Mouse (Mus musculus): ENCODE data around the gene Cat. TPM values are rescaled to one million over a fixed set of nuclear protein-coding genes. Genes with fewer than 3 reads are reported as not detected.
A peak's percentile ranks its signal among the peaks of the same experiment; 100 is the strongest.

Cat gene
- 94.5 and 101 TPM in 2 replicates for polyA plus RNA-seq (2014; fragmentation: Nextera tagmentation; extraction: Ambion mirVana)

DNA sequence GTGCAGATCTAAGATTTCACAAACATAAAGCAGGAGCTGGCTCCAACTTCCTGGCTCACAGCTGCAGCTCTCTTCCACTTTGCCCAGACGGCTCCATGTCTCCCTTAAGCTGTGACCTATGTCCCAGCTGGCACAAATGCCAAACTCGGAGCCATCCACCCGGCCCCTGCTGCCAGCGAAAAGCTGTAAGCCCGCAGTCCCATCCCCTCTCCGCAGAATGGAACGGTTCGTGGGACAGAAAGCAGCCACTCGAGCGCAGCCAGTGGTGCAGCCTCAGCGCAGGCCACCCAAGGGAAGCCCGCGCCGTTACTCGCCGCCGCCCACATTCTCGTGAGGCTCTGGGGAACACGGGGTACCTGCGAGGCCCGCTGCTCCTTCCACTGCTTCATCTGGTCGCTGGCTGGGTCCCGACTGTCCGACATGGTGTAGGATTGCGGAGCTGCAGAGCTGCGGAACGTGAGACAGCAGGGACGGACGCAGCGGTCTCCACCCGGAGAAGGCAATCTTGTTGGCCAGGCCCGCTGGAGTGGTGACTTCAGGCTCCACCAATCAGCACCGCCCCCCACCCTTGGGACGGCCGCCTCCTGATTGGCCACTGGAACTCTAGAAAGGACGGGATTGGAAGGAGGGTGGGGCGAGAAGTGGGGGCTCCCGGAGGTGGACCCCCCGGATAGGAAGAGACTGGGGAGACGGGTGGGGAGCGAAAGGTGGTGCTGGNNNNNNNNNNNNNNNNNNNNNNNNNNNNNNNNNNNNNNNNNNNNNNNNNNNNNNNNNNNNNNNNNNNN lies at the start of gene Cat:
Cat (minus strand) TSS at position 544 of the 785 bp plus-strand sequence.
- Histone ChIP-seq H3K4me2 (peak within 1 kb of the TSS; percentile 81), H3K27ac (ENCODE audit: low read depth, low read length) (peak within 1 kb of the TSS; percentile 96), H3K9ac (ENCODE audit: low read depth, low read length) (peak within 1 kb of the TSS; percentile 92), H3K4me1 (ENCODE audit: control insufficient read depth, insufficient read depth, low read length) (0 out of 2 replicates have a peak, but pooled peaks cover 5% of the 10 kb centered on the region), H3K36me3 (ENCODE audit: control insufficient read depth, insufficient read depth, low read length) (no peaks in the 10 kb centered on the region), H3K9me3 (replicated peaks; ENCODE audit: control insufficient read depth, low read length) (no peaks in the 10 kb centered on the region), H3K4me3 (ENCODE audit: low read depth, low read length) (peak within 1 kb of the TSS; percentile 85), H3K27me3 (ENCODE audit: control insufficient read depth, insufficient read depth, low read length) (no peaks in the 10 kb centered on the region)
- under 1% methylated on average over 41 of the region's 41 CpGs for WGBS (ENCODE audit: insufficient replicate concordance)
- ATAC-seq (replicated peaks; ENCODE audit: insufficient number of reproducible peaks, low FRiP score, low TSS enrichment), result peak; percentile 99

- Histone ChIP-seq H3K4me2 (no peak overlapping the region), H3K9ac (ENCODE audit: low read depth, low read length) (no peak overlapping the region), H3K27ac (ENCODE audit: low read depth, low read length) (no peak overlapping the region), H3K4me3 (ENCODE audit: low read depth, low read length) (no peak overlapping the region), H3K4me1 (ENCODE audit: control insufficient read depth, insufficient read depth, low read length) (no peaks in the 10 kb centered on the region), H3K9me3 (replicated peaks; ENCODE audit: control insufficient read depth, low read length) (no peaks in the 10 kb centered on the region), H3K27me3 (ENCODE audit: control insufficient read depth, insufficient read depth, low read length) (no peaks in the 10 kb centered on the region), H3K36me3 (ENCODE audit: control insufficient read depth, insufficient read depth, low read length) (no peaks in the 10 kb centered on the region)
- 74% methylated on average over 1 of the region's 1 CpGs for WGBS (ENCODE audit: insufficient replicate concordance)
- no peak for ATAC-seq (replicated peaks; ENCODE audit: insufficient number of reproducible peaks, low FRiP score, low TSS enrichment)
Observed at GRCm38 (mm10) chr2:103525596-103525995, 40.6 kb upstream of the Cat start.

GRCm38 (mm10) chr2:103516472-103516871 lies 31.5 kb upstream of the Cat start:
- Histone ChIP-seq H3K27ac (ENCODE audit: low read depth, low read length) (no peak overlapping the region), H3K9ac (ENCODE audit: low read depth, low read length) (no peak overlapping the region), H3K27me3 (ENCODE audit: control insufficient read depth, insufficient read depth, low read length) (no peaks in the 10 kb centered on the region), H3K4me1 (ENCODE audit: control insufficient read depth, insufficient read depth, low read length) (no peaks in the 10 kb centered on the region), H3K4me2 (no peak overlapping the region), H3K9me3 (replicated peaks; ENCODE audit: control insufficient read depth, low read length) (no peaks in the 10 kb centered on the region), H3K4me3 (ENCODE audit: low read depth, low read length) (no peak overlapping the region), H3K36me3 (ENCODE audit: control insufficient read depth, insufficient read depth, low read length) (no peaks in the 10 kb centered on the region)
- no peak for ATAC-seq (replicated peaks; ENCODE audit: insufficient number of reproducible peaks, low FRiP score, low TSS enrichment)
- 65% methylated on average over 1 of the region's 1 CpGs for WGBS (ENCODE audit: insufficient replicate concordance)

DNA sequence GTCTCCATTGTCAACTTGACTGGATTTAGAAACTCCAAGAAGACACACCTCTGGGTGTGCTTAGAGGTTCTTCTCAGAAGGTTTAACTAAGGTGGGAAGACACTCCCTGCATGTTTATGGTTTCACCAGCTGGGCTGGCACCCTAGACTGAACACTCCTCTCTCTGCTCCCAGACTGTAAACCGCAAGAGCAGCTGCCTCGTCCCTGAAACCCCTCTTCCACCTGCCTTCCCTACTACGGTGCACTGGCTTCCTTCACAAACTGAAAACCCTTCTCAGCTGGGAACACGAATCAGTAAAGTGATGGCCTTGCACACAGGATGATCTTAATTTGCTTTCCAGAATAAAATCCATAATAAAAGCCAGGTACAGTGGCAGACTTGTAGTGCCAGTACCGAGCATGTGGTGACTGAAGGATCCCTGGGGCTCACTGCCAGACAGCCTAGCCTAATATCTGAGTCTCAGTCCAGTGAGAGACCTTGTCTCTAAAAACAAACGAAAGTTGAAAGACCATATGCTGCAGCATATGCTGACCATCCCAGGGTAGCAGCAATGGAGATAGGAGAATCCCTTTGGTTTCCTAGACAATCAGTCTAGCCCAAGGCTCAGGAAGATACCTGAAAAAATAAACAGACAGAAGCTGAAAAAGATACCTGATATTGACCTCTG lies 30.7 kb upstream of the Cat start:
- ATAC-seq (replicated peaks; ENCODE audit: insufficient number of reproducible peaks, low FRiP score, low TSS enrichment), result no peak
- WGBS (ENCODE audit: insufficient replicate concordance), result 70% methylated on average over 6 of the region's 6 CpGs

GRCm38 (mm10) chr2:103512066-103512795 lies 27.3 kb upstream of the Cat start:
- no peak overlapping the region for H3K4me2 ChIP-seq
- no peak for ATAC-seq (replicated peaks; ENCODE audit: insufficient number of reproducible peaks, low FRiP score, low TSS enrichment)
- WGBS (ENCODE audit: insufficient replicate concordance), result 87% methylated on average over 5 of the region's 5 CpGs

More for the DNA sequence above, 30.7 kb upstream of the Cat start:
- Histone ChIP-seq H3K9ac (ENCODE audit: low read depth, low read length) (no peak overlapping the region), H3K9me3 (replicated peaks; ENCODE audit: control insufficient read depth, low read length) (no peaks in the 10 kb centered on the region), H3K4me2 (no peak overlapping the region), H3K27me3 (ENCODE audit: control insufficient read depth, insufficient read depth, low read length) (no peaks in the 10 kb centered on the region), H3K27ac (ENCODE audit: low read depth, low read length) (no peak overlapping the region), H3K36me3 (ENCODE audit: control insufficient read depth, insufficient read depth, low read length) (no peaks in the 10 kb centered on the region), H3K4me3 (ENCODE audit: low read depth, low read length) (no peak overlapping the region), H3K4me1 (ENCODE audit: control insufficient read depth, insufficient read depth, low read length) (no peaks in the 10 kb centered on the region)

GRCm38 (mm10) chr2:103511631-103512030 lies 26.7 kb upstream of the Cat start:
- Histone ChIP-seq H3K9me3 (replicated peaks; ENCODE audit: control insufficient read depth, low read length) (no peaks in the 10 kb centered on the region), H3K36me3 (ENCODE audit: control insufficient read depth, insufficient read depth, low read length) (no peaks in the 10 kb centered on the region), H3K9ac (ENCODE audit: low read depth, low read length) (no peak overlapping the region), H3K4me1 (ENCODE audit: control insufficient read depth, insufficient read depth, low read length) (no peaks in the 10 kb centered on the region), H3K4me2 (no peak overlapping the region), H3K4me3 (ENCODE audit: low read depth, low read length) (no peak overlapping the region), H3K27ac (ENCODE audit: low read depth, low read length) (no peak overlapping the region), H3K27me3 (ENCODE audit: control insufficient read depth, insufficient read depth, low read length) (no peaks in the 10 kb centered on the region)
- 84% methylated on average over 1 of the region's 1 CpGs for WGBS (ENCODE audit: insufficient replicate concordance)
- no peak for ATAC-seq (replicated peaks; ENCODE audit: insufficient number of reproducible peaks, low FRiP score, low TSS enrichment)

More at GRCm38 (mm10) chr2:103512066-103512795, 27.3 kb upstream of the Cat start:
- Histone ChIP-seq H3K27me3 (ENCODE audit: control insufficient read depth, insufficient read depth, low read length) (no peaks in the 10 kb centered on the region), H3K4me1 (ENCODE audit: control insufficient read depth, insufficient read depth, low read length) (no peaks in the 10 kb centered on the region), H3K27ac (ENCODE audit: low read depth, low read length) (no peak overlapping the region), H3K9ac (ENCODE audit: low read depth, low read length) (no peak overlapping the region), H3K4me3 (ENCODE audit: low read depth, low read length) (no peak overlapping the region), H3K36me3 (ENCODE audit: control insufficient read depth, insufficient read depth, low read length) (no peaks in the 10 kb centered on the region), H3K9me3 (replicated peaks; ENCODE audit: control insufficient read depth, low read length) (no peaks in the 10 kb centered on the region)

DNA sequence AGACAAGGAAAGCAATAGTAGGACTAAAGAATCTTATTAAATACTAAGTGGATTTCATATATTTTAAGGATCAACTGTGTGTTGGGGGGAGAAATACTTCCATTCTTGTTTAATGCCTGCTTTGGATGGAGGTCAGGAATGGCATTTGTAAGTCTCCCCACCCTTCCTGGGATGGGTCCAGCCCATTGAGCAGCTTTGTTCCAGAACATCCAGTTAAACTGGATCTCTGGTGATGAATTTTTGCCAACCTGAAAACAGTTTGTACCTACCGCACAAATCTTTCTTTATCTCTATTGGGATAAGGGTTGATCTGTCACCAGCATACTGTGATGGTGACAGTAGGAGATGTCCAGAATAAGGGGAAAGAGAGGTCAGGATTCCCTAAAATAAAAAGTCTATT lies 26.1 kb upstream of the Cat start:
- no peaks in the 10 kb centered on the region for H3K9me3 ChIP-seq (replicated peaks; ENCODE audit: control insufficient read depth, low read length)
- H3K9ac ChIP-seq (ENCODE audit: low read depth, low read length), result no peak overlapping the region
- 68% methylated on average over 1 of the region's 1 CpGs for WGBS (ENCODE audit: insufficient replicate concordance)
- ATAC-seq (replicated peaks; ENCODE audit: insufficient number of reproducible peaks, low FRiP score, low TSS enrichment), result no peak
- no peaks in the 10 kb centered on the region for H3K36me3 ChIP-seq (ENCODE audit: control insufficient read depth, insufficient read depth, low read length)
- no peak overlapping the region for H3K4me3 ChIP-seq (ENCODE audit: low read depth, low read length)
- no peaks in the 10 kb centered on the region for H3K4me1 ChIP-seq (ENCODE audit: control insufficient read depth, insufficient read depth, low read length)
- H3K27ac ChIP-seq (ENCODE audit: low read depth, low read length), result no peak overlapping the region
- no peak overlapping the region for H3K4me2 ChIP-seq
- H3K27me3 ChIP-seq (ENCODE audit: control insufficient read depth, insufficient read depth, low read length), result no peaks in the 10 kb centered on the region

DNA sequence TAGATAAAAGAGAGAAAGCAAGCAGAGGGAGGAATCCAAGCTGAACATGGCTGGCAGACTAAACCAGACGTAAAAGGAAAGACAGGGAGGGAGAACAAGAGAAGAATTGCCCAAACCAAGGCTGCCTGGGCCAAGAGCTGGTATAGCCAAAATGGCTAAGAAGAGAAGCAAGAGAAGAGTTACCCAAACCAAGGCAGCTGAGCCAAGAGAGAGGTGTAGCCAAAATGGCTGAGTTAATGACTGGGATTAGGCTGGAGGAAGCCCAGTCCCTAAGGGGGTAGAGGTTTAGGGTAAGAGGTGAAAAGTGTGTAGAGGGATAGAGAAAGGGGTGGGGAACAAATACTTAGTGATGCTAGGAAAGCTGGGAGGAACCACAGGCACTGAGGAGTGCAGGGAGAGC lies 22.7 kb upstream of the Cat start:
- H3K36me3 ChIP-seq (ENCODE audit: control insufficient read depth, insufficient read depth, low read length), result no peaks in the 10 kb centered on the region
- H3K27me3 ChIP-seq (ENCODE audit: control insufficient read depth, insufficient read depth, low read length), result no peaks in the 10 kb centered on the region
- H3K27ac ChIP-seq (ENCODE audit: low read depth, low read length), result no peak overlapping the region
- no peak overlapping the region for H3K4me2 ChIP-seq
- no peak overlapping the region for H3K9ac ChIP-seq (ENCODE audit: low read depth, low read length)
- no peaks in the 10 kb centered on the region for H3K4me1 ChIP-seq (ENCODE audit: control insufficient read depth, insufficient read depth, low read length)
- ATAC-seq (replicated peaks; ENCODE audit: insufficient number of reproducible peaks, low FRiP score, low TSS enrichment), result no peak
- no peak overlapping the region for H3K4me3 ChIP-seq (ENCODE audit: low read depth, low read length)
- 82% methylated on average over 1 of the region's 1 CpGs for WGBS (ENCODE audit: insufficient replicate concordance)
- H3K9me3 ChIP-seq (replicated peaks; ENCODE audit: control insufficient read depth, low read length), result no peaks in the 10 kb centered on the region
